Mouse (Mus musculus): ENCODE results near the gene Anapc11. TPM values are rescaled to one million over a fixed set of nuclear protein-coding genes. Genes with fewer than 3 reads are reported as not detected.
A peak's percentile ranks its signal among the peaks of the same experiment; 100 is the strongest.

Anapc11 gene
- total RNA-seq, 2 experiments from 2014 or later: 93.5 to 97.0 TPM

- no peak for DNase-seq (ENCODE audit: low spot score in 2 of 2)
Measured at GRCm38 (mm10) chr11:120626785-120627467, 28.7 kb downstream of the Anapc11 start.

GRCm38 (mm10) chr11:120627468-120628300, 29.5 kb downstream of the Anapc11 start:
- DNase-seq (ENCODE audit: low spot score in 2 of 2): no peak

- DNase-seq (ENCODE audit: low spot score in 2 of 2): no peak
Measured at GRCm38 (mm10) chr11:120628601-120629340, 30.6 kb downstream of the Anapc11 start.

- peak in 1 of 2 experiments; percentile 41 for DNase-seq (ENCODE audit: low spot score in 2 of 2)
Measured at GRCm38 (mm10) chr11:120629341-120629730, 31.1 kb downstream of the Anapc11 start.

GRCm38 (mm10) chr11:120629911-120630310, 31.7 kb downstream of the Anapc11 start:
- no peak for DNase-seq (ENCODE audit: low spot score in 2 of 2)

GRCm38 (mm10) chr11:120630401-120630871, 32.2 kb downstream of the Anapc11 start:
- DNase-seq (ENCODE audit: low spot score in 2 of 2): no peak

- no peak for DNase-seq (ENCODE audit: low spot score in 2 of 2)
Measured at GRCm38 (mm10) chr11:120630881-120631725, 32.9 kb downstream of the Anapc11 start.

- DNase-seq (ENCODE audit: low spot score in 2 of 2): no peak
Measured at GRCm38 (mm10) chr11:120631726-120632448, 33.7 kb downstream of the Anapc11 start.

- DNase-seq (ENCODE audit: low spot score in 2 of 2): peak in 1 of 2 experiments; percentile 50
Measured at GRCm38 (mm10) chr11:120632559-120633519, 34.6 kb downstream of the Anapc11 start.

GRCm38 (mm10) chr11:120633520-120634343, 35.5 kb downstream of the Anapc11 start, which contains the start of gene Mafg:
Gene Mafg, minus strand, starts transcription at chr11:120633600.
- peak; percentile 89 to 96 for DNase-seq (ENCODE audit: low spot score in 2 of 2)

- DNase-seq (ENCODE audit: low spot score in 2 of 2): no peak
Measured at GRCm38 (mm10) chr11:120634810-120635209, 36.6 kb downstream of the Anapc11 start.

- DNase-seq (ENCODE audit: low spot score in 2 of 2): no peak
Measured at GRCm38 (mm10) chr11:120641255-120641654, 43.0 kb downstream of the Anapc11 start.

GRCm38 (mm10) chr11:120641869-120642268, 43.6 kb downstream of the Anapc11 start:
- DNase-seq (ENCODE audit: low spot score in 2 of 2): no peak

GRCm38 (mm10) chr11:120642939-120643600, 44.8 kb downstream of the Anapc11 start:
- no peak for DNase-seq (ENCODE audit: low spot score in 2 of 2)

- DNase-seq (ENCODE audit: low spot score in 2 of 2): peak; percentile 93 to 95
Measured at GRCm38 (mm10) chr11:120643601-120643987, 45.4 kb downstream of the Anapc11 start, which contains the start of gene Pycr1. Gene Pycr1, minus strand, starts transcription at chr11:120643769.

GRCm38 (mm10) chr11:120647047-120647830, 49.0 kb downstream of the Anapc11 start:
- no peak for DNase-seq (ENCODE audit: low spot score in 2 of 2)

All from layer of hippocampus, adult 18-20 months (tissue).